Mouse (Mus musculus) MEL-GATA-1-ER (cell line): Measurements from ENCODE around the gene Smc1b.

Experiments
- DNase-seq: peaks from one replicate; pipeline ENCODE4 v3.0.0-alpha.2; 2012; ENCODE audit warnings: low read depth; ENCODE audit errors: extremely low read depth

Smc1b gene

DNA sequence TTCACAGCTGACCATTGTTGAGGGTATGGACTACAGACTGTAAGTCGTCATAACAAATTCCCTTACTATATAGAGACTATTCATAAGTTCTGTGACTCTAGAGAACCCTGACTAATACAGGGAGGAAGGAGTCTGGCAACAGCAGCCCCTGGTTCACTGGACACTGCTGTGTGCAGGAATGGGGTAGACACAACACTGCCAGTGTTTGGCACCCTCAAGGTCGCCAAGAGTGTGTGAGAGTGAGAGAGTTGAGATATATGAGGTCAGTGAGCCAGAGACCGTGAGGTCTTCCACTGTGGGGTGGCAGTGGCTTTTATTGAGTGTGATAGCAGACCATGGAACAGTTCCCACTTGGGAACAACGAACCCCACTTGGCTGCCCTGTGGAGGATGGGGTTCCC, 105.6 kb downstream of the Smc1b start:
- no peak for DNase-seq

DNA sequence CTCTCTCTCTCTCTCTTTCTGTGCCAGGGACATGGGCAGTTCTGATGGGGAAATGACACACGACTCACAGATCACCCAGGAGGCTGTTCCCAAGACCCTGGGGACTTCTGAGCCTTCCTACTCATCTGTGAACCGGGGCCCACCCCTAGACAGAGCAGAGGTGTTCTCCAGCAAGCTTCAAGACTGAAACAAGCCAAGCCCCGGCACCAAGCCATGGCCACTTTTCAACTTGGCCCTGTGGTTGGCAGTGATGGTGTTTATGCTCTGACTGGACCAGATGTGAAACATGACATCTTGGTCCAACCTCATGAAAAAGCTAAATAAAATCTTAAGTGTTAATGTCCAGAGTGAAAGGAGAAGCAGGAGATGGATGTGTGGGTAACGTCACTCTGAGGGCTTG, 109.6 kb downstream of the Smc1b start:
- DNase-seq, result no peak

DNA sequence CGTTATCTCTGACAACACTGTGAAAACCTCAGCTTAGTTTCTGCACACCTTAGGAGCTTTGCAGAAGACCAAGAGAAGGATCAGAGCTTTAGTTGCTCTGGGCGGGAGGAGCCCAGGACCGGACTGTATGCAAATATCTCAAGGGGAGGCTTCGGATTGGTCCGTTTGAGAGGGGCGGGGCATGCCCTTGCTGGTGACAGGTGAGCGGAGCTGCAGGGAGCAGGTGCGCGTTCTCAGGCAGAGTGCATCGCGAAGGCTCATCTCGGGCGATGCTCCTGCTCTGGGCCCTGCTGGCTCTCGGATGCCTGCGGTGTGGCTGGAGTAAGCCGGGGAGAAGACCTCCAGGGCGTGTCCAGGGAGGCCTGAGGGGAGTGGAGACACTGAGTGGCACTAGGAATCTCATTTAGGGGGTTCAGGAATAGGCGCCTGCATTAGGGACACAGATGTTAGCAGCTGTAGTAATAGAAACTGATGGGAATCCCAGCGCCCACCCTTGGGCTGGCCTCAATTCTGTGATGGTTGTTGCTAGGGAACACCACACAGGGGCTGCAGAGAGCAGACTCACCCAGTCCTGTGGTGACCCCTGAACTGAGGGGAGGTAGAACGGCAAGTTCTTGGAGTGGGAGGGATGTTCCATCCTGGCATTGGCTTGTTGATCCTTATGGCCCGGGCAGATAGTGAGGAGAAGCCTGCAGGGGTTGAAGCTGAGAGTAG, 114.7 kb downstream of the Smc1b start, which contains the start of gene Upk3a:
Gene Upk3a (plus strand): TSS at position 191 of the 714 bp plus-strand sequence.
- DNase-seq, result no peak

DNA sequence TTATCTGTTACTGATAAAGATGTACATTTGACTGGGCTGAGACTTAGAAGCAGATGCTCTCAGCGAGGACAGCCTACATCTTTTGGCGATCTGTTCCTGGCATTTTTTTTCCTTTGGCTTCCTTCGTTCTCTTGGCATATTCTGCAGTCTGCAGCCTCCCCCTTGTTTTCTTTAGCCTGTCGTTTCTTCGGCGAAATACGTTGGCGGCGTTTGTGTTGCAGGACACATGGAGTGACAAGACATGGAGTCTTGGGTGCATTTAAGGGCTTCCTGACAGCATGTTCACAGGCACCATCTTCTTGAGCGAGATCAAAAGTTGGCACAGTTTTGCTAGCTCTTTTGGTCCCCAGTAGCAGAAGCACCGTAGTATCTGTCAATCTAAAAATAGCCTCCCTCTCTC, 116.0 kb downstream of the Smc1b start:
- DNase-seq, result no peak
